Mouse (Mus musculus) neural tube, embryonic 10.5 days (tissue): ENCODE results near the gene Egfl7.

Experiments
- DNase-seq: peaks from one replicate; pipeline ENCODE4 v3.0.0-alpha.2; 2017; ENCODE audit warnings: low spot score; ENCODE audit errors: extremely low spot score

Gene Egfl7

GRCm38 (mm10) chr2:26611054-26611453 is 31.2 kb downstream of the Egfl7 start:
- no peak for DNase-seq

- DNase-seq = no peak
These were observed 32.1 kb downstream of the Egfl7 start for GRCm38 (mm10) chr2:26611896-26612295.

DNA sequence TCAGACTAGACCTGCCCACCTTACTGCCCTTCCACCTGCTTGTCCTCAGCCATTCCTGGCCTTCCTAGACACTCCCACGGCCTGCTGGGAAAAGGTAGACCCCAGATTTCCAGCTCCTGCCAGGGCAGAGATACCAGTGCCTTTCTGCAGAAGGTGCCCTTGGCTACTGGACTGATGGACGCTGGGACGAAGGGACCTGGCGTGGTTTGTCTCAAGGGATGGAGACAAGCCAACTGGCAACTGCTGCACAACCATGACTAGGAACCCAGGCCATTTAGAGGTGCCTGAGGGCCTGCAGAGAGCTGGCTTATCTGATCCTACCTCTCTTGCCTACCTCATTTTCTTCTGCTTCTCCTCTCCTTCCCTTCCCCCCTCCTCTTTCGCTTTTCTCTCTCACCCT is 35.1 kb downstream of the Egfl7 start:
- DNase-seq = no peak

DNA sequence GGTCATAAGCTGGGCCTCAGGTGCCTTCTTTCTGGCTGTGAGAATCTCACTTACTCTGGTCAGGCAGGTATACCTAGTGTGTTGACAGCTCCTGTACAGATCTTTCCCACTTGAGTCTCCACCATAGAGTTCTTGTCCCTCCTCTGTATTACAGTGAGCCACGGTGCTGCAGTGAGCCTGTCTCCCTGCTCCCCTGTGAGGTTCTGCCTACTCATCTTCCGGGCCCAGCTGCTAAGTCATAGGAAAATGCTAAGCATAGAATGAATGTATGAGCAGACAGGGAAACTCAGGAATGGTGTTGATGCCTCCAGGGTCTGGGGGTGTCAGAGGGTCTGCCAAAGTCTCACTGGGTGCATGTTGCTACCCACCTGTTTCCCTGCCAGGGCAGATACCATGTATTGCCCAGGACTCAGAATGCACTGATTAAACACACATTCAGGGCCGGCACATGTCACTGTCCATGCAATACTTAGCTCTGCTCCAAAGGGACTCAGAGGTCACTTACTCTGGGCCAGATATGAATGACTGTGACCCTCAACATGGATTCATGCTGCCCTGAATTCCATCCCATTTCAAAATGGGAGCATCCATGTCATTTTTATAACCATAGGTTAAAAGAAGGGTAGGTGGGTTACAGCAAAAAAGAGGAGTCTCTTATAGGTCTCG is 35.8 kb downstream of the Egfl7 start:
- no peak for DNase-seq

DNA sequence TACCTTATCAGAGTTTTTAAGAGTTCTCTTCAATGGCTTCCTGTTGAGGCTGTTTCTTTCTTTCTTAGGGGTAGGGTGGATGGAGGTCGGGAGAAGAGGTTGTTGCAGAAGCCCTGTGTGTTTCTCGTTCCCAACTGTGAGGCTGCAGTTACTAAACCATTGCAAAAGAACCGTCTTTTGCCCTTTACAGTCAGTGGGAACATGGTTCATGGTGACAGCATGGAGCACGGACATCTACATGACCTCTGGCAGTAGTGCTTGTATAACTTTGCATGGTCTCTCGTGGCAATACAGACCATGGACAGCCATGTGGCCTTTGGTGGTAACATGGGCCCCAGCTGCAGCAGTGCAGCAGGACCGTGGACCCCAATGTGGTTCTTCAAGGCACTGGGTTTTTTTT is 37.5 kb downstream of the Egfl7 start:
- DNase-seq = no peak

GRCm38 (mm10) chr2:26617928-26618327 is 38.1 kb downstream of the Egfl7 start:
- DNase-seq = no peak

- no peak for DNase-seq
These were observed 41.4 kb downstream of the Egfl7 start for GRCm38 (mm10) chr2:26621246-26621645.

GRCm38 (mm10) chr2:26622984-26623383 is 43.2 kb downstream of the Egfl7 start:
- no peak for DNase-seq

GRCm38 (mm10) chr2:26625419-26625818 is 45.6 kb downstream of the Egfl7 start:
- DNase-seq = no peak

- no peak for DNase-seq
These were observed 46.3 kb downstream of the Egfl7 start for GRCm38 (mm10) chr2:26626081-26626480.

GRCm38 (mm10) chr2:26627921-26628739 is 48.3 kb downstream of the Egfl7 start, which contains the start of gene Fam69b:
TSS of gene Fam69b (plus strand) at chr2:26628457.
- DNase-seq = peak; percentile 77

GRCm38 (mm10) chr2:26628792-26629437 is 49.1 kb downstream of the Egfl7 start:
- DNase-seq = peak; percentile 60

DNA sequence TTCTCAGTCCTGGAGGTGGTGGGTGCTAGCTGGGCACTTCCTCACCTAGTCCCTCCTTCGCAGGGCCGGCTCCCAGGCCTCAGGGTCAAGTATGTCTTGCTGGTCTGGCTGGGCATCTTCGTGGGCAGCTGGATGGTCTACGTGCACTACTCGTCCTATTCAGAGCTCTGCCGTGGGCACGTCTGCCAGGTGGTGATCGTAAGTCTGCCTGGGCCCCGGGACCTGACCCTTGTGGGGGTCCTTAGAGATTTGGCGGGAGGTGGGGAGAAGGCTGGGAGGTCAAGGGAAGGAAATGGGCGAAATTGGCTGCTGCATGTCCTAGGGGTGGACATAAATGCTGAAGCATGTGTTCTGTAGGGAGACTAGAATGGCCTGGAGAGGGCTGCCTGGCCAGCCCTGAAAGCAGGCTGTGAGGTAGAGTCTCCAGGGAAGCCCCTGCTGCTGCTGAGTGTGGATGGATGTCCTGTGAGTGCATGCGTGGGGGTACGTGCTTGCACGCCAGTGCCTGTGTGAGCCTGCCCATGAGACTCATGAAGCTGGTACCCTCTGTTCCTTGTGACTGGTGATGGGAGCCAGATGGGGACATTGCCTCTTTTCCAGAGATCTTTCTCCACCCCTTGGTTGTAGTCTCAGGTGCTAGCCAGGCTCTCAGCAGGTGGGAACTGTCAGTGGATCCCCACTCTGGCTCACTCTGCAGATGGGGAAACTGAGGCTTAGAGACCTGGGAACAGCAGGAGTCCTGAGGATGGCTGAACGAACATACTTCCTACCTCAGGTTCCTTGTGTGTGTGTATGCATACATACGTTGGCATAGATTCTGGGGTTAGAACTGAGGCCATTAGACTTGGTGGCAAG is 53.0 kb downstream of the Egfl7 start:
- peak; percentile 23 for DNase-seq

- peak; percentile 29 for DNase-seq
These were observed 54.2 kb downstream of the Egfl7 start for GRCm38 (mm10) chr2:26633953-26634530.

DNA sequence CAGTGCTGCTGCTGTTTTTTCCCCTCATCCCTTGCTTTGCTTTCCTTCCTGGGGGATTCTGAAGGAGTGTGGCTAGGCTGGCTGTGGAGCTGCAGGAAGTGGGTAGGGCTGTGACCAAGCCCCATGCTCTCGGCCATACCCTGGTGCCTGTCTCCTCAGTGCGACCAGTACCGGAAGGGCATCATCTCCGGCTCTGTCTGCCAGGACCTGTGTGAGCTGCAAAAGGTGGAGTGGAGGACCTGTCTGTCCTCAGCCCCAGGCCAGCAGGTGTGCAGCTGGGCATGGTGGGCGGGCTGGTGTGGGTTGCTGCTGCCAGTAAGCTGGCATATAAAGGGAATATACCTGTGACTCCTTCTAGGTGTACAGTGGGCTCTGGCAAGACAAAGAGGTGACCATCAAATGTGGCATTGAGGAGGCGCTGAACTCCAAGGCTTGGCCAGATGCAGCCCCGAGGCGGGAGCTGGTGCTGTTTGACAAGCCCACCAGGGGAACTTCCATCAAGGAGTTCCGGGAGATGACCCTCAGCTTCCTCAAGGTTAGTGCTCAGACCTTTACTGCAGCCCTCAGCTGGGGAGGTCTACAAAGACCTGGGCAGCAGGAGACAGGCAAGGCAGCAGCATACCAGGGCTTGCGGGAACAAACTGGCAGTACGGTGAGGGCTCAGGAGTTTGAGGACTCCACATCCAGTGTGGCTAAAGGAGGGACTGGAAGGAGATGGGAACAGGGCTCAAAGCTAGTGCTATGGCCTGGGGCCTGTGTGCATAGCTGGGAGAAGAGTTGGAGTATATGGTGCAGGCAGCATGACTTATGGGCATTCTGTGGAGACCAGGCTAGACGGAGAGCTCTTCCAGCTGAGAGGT is 55.0 kb downstream of the Egfl7 start:
- peak; percentile 44 for DNase-seq

- DNase-seq = peak; percentile 38
These were observed 55.9 kb downstream of the Egfl7 start for GRCm38 (mm10) chr2:26635489-26636324.

DNA sequence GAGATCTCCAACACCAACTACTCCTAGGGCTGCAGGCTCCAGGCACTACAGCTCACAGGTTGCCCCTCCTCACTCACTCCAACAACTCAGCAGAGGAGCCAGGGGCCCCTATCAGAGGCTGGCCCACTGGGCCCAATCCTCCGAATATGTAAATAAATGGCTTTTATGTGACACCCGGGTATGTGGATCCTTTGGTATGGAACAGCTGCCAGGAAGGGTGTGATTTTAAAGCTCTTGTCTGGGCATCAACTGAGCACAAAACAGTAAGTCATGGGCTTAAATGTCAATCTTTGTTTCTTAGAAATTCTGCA is 56.5 kb downstream of the Egfl7 start:
- no peak for DNase-seq

GRCm38 (mm10) chr2:26637316-26637932 is 57.6 kb downstream of the Egfl7 start:
- DNase-seq = no peak

DNA sequence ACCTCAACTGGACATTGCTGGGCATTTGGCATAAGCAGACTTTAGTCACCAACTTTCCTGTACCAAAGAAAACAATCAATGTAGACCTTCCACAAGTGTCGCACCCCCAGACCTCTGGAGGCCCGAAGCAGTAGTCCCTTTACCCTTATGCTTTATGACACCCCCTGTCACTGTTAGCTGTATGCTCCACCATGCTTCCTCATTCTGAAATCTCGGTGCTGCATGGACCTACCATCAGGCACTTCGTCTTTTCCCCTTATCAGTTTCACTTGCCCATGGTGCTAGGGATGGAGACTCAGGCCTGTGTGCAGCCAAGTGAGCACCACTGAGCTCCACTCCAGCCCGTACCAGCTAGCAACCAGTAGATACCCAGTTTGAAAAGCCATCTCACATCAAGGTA is 58.2 kb downstream of the Egfl7 start:
- DNase-seq = no peak
